Mouse (Mus musculus): ENCODE results near the gene Ralbp1.

The Ralbp1 gene

DNA sequence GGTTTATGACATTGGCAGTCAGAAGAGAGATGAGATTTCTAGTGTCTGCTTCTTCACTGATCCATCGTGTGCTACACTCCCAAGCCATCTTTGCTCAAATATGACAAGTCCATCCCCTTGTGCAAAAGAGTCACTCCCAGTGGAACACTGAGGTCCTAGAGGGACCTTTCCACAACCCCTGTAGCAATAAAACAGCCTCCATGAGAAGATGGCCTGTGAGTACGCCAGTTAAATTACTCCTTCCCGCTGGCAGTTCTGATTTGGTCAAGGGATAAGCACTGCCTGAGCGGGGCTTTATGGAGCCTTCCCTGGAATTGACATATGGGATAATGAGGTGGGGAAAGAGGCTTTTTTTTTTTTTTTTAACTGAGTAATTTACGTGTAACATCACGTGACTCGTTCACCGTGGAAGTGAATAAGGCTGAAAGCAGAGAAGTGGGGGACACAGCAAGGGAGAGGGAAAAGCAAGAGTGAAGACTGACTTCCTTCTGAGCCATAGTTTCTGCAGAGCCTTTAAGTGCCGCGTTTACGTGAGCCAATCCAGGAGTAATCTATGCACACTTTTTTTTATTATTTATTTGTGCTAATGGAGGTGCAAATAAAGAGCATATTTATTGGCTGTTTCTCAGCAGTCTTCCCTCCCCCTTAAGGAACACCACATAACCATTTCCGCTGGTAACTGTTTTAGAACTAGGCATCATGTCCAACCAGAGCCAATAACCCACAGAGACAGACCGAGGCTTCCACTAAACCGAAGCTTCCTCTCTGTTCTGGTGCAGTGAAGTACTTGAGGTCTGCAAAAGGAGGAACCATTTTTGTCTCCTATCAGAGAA lies at the start of gene Ralbp1:
Gene Ralbp1, minus strand, starts transcription at position 102 of the 833 bp plus-strand sequence.
- peak; percentile 55 for DNase-seq (ENCODE audit: low read depth, low spot score)

DNA sequence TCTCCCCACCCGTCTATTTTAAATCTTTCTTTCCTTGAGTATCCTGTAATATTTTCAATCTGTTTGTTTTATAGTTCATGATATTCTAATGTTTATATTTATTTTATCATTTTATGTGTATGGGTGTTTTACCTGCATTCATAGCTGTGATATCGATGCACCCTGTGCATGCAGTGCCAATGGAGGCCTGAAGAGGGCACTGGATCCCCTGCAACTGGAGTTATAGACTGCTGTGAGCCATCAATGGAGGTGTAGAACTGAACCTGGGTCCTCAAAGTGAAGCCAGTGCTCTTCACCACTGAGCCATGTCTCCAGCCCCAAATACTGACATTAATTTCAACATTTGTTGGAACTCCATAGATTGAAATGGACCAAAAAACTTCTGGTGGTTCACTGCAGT lies 48.1 kb upstream of the Ralbp1 start:
- DNase-seq (ENCODE audit: low read depth, low spot score), result peak; percentile 25

DNA sequence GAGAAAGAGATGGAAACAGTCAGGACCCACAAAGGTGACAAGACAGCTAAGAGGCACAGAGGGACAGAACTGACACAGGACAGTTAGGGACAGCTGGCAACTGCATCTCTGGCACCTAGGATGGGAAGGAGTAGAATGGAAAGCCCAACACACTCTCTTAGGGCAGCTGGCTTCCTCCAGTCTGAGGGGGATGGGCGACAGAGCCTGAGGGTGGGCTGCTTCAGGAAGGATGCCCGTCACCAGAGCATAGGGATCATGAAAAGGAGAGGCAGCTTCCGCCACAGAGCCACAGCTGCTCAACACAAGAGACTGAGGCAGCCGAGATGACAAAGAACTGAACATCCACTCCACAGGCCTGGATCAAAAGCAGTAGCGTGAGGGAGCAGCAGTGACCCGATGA lies 45.9 kb upstream of the Ralbp1 start:
- no peak for DNase-seq (ENCODE audit: low read depth, low spot score)

DNA sequence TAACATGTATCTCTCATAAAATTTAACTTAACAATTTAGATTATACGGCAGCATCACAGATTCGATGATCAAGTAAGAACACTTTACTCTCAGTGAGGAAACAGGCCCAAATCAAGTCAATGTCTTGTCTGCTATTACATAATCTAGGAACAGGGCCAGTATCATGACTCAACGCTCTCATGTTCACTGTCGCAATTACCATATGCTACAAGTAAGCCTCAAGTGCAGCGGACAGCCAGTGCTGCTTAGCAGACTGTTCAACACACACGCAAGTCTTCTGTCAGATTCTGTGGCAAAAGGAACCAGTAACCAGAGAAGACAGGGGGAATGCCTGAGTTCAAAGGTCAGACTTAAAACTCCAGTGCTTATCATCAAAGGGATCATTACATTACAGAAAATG lies 45.4 kb upstream of the Ralbp1 start:
- peak; percentile 98 for DNase-seq (ENCODE audit: low read depth, low spot score)

DNA sequence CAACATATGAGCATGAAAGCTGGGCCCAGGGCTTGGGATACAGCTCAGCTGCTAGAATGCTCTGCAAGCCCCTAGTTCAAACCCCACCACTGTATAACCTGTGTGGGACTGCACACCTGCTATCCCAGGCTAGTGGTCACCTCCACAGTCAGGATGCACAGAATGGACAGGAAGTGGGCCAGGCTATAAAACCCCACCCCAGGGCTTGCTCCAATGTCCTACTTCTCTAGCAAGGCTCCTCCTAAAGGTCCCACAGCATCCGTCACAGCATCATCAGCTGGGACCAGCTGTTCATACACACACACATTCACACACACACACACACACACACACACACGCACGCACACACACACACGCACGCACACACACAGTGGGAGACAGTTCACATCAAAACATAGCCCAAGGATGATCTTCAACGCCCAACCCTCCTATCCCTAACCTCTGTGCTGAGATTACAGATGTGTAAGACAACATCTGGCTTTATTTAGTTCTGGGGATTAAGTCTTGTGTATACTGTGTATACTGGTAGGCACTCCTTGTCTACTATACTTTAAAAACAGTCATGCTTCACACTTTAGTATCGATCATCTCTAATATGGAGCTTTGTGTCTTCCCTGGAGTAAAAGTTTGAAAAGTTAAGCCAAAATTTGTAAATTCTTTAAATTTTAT lies 44.7 kb upstream of the Ralbp1 start:
- DNase-seq (ENCODE audit: low read depth, low spot score), result peak; percentile 34

DNA sequence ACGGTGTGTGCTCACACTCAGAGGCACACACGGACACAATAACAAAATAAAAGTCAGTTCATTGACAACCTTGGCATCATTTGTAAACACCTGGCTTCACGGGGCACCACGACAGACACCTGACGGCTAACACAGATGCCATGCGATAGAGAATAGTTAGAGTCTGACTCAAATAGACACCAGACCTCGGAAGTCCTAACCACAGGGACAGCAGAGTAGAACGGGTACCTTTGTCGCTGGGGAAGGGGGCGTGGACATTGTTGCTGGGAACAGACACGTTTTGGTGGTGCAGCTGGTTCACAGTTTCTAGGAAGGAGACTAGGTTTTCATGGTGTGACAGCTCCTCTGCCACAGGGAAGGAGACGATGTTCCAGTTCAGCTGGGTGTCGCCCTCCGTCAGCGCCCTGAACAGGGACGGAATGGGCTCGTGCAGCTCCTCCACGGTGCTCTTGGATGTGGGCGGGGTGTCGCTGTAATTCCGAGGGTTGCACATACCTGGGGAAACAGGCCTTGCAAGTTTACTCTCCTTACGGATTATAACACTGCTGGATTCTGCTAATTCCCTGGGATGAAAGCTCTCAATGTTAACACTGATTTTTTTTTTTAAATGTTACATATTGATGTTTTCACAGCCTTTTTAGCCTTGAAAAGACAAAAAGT lies 43.9 kb upstream of the Ralbp1 start:
- DNase-seq (ENCODE audit: low read depth, low spot score), result no peak

DNA sequence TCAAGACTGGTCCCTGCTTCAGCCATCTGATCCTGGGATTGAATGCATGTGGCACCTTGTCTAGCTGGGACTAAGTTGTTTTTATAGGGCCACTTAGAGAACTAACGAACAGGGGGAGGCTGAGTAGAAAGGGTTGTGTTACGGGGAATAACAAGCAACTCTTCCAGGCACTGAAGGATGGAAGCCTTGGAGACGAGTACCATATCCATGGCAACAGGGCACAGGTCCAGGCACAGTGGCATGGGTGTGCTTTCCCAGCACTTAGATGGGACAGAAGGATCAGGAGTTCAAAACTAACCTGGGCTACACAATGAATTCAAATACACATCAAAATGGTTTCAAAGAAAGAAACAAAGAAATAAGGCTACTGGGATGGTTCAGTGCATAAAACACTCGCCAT lies 41.5 kb upstream of the Ralbp1 start:
- DNase-seq (ENCODE audit: low read depth, low spot score), result no peak

DNA sequence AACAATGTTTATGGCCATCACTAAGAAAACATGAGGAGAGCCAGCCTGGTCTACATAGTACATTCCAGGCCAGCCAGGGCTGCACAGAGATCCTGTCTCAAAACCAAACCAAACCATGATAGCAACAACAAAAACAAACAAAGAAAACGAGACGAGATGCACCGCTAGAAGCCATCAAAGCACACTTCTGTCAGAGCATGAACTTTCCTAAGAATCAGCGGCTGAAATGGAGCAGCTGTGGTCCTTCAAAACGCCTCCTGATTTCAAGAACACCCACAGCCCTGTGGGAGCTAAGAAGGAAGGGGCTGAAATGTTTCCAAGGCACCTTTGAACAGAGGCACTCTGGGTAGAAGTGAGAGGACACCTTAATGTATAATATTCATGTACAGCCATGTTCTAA lies 38.6 kb upstream of the Ralbp1 start:
- DNase-seq (ENCODE audit: low read depth, low spot score), result no peak

DNA sequence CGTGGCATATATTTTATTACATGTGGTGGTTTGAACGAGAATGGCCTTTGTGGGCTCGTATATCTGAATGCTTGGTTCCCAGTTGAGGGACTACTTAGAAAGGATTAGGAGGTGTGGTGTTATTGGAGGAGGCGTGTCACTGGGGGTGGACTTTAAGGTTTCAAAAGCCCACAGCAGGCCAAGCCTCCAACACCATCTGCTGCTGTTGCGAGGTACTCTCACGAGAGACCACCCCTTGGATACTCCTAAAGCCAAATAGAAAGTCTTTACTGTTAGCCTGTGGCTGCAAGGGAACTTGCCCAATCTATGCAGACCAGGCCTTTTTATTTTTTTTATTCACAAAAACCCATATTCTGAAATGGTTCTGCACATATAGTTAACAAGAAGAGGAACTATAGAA lies 36.4 kb upstream of the Ralbp1 start:
- DNase-seq (ENCODE audit: low read depth, low spot score), result no peak

DNA sequence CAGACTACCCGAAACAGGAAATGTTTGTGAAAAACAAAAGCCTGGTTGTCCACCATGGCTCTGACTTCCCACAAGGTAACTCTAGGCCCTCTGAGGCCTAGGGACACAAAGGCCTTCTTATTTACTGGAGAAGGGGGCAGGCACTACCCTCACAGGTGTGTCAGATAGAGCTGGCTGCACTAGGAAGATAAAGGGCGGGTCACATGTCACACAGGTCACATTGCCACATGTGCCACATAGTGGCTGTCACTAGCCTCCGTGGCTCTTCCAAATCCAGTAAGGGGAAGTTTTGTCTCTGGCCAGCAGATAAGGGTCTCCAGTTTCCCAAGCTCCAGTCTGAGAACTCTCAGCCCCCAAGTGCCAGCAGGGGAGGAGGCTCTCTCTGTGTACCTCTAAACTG lies 33.6 kb upstream of the Ralbp1 start:
- DNase-seq (ENCODE audit: low read depth, low spot score), result no peak

DNA sequence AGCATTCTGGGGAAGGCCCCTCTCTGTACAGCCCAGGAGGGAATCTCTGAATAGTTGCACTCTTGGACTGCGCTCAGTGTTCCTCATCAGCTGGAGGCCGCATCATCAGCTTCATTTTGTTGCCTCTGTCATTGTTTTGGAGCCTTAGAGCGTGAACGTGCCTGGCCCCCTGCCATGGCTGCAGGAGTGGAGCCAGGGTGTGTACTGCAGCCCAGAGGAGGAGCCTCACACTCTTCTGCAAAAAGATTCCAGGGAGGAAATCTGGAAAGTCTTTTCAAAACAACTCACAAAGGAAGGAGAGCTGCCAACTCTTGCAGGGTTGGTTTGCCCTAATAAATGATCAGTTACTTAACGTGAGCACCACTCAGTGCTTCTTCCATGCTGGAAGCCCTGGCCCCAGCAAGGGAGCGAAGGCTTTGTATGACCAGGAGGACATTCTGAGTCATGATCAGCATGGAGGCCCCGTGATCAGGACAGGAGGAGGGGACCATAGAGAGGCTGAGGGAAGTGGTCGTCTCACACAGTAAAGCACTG lies 30.6 kb upstream of the Ralbp1 start:
- peak; percentile 73 for DNase-seq (ENCODE audit: low read depth, low spot score)

DNA sequence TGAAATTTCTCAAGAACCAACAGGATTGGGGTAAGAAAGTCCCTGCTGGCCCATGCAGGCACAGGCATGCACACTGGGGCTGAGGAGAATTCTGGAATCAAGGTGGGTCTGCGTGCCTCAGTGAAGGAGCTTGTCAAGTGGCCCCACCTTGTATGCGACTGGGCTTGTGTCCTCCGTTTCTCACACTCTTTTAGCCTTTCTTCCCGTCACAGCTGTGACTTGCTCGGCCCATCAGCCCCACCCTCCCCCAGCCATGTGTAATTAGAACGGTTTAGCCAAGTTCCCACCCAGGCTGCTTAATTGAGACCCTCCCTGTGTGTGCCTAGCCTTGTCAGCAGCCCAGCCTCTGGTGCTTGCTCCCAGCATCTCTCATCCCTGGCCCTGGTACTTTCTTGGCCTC lies 28.5 kb upstream of the Ralbp1 start:
- no peak for DNase-seq (ENCODE audit: low read depth, low spot score)

DNA sequence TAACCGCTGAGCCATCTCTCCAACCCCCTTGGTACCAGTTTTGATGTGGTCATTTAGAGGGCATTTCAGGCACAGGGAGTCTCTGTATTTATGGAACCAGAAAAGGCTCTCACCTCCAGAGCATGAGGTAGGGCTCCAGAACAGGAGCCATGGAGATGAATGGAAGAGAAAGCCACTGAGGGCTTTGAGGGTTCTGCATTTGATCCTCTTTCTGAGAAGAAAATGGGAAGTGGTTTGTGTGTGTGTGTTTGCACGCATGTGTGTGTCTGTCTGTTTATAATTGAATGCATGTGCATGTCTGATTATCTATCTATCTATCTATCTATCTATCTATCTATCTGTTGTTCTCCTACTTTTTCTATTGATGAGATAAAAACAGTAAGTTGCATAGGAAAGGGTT lies 26.6 kb upstream of the Ralbp1 start:
- no peak for DNase-seq (ENCODE audit: low read depth, low spot score)

DNA sequence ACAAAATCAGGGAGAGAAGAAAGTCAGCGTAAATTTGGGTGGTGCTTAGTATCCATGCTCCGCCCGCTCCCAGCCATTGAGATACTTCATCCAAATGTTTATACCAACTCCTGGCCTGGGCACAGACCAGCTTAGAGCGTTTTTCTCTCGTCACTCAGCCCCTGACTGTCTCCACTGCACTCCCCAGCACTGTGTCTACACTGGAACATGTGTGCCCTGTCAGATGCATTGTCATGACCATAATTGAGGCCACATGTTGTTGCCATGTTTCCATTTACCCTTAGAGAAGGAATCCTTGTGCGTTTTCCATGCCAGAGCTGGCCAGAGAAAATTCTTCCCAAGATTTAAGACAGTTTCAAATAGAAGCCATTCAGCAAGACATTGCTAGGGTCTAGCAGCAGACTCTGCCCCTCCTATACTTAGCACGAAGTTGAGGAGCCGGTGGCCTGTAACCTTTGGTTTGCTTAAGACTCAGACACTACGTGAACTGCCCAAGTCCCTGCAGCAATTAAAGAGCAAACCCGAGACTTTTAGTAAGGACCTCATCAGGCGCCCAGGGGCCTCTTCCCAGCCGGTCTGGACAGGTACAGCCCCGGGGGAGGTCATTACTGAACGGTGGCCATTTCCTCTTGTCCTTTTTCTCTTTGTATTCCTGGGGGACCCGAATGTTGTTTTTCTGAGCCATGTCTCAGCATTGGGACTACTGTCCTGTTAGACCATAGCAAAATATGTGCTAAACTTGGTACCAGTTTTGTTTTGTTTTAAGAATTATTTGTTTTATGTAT lies 25.9 kb upstream of the Ralbp1 start:
- DNase-seq (ENCODE audit: low read depth, low spot score), result no peak

DNA sequence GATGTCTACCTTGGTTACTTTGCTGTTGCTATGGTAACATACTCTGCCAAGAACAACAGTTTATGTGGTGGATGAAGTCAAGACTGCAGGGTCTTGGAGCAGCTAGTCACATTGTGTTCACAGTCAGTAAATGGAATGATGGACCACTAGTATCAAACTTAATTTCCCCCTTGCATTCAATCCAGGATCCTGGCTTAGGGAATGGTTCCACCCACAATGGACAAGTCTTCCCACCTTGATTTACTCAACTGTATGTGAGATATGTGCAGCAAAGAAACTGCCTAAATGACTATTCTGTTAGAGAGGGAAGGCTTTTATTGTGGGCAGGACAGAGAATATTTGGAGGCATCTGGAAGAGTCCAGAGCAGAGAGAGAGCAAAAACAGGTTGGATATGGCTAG lies 22.7 kb upstream of the Ralbp1 start:
- DNase-seq (ENCODE audit: low read depth, low spot score), result no peak

DNA sequence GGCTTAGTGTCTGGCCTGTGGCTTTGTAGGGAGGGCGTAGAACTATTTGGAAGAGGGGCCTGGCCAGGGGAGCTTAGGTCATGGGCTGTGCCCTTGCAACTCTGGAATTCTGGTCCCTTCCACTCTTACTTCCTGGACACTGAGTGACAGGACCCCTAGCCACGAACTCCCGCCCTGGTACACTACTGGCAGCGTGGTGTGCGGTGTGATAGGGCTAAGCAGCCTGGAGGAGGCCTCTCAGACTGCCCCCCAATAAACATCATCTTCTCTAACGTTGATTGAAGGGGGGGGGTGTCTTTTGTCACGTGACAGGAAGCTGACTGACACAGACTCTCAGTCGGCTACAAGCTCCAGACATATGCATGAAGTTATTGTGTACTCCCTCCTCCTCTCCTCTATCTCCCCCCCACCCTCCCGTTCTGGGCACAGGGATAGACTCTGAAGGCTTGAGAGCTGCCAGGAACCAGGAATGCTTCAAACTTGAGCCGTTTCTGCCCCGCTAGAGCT lies 21.4 kb upstream of the Ralbp1 start:
- no peak for DNase-seq (ENCODE audit: low read depth, low spot score)

DNA sequence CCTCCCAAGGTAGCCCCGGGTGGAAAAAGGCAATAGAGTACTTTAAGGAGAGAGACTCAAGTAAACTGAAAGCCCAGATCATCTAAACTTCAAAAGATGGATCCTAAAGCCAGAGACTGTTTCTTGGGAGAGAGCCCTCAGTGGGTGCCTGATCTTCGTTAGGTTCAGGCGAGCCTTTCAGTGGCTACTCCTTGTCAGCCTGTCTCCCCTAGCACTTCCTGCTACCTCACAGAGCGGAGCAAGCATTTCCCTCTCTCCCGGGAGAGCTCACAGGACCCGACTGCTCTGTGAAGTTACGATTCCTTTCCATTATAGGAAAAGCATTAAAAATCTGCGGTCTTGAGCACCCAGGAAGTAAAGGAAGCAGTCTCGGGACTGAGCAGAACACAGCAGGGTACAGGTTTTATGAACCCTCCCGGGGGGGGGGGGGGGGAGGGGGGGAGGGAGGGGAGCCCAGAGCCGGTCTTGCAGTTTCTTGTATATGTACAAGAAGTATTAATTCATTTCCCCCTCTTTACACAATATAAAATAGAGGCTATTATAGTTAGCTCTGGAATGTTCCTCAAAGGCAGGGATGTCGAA lies 20.8 kb upstream of the Ralbp1 start:
- no peak for DNase-seq (ENCODE audit: low read depth, low spot score)

DNA sequence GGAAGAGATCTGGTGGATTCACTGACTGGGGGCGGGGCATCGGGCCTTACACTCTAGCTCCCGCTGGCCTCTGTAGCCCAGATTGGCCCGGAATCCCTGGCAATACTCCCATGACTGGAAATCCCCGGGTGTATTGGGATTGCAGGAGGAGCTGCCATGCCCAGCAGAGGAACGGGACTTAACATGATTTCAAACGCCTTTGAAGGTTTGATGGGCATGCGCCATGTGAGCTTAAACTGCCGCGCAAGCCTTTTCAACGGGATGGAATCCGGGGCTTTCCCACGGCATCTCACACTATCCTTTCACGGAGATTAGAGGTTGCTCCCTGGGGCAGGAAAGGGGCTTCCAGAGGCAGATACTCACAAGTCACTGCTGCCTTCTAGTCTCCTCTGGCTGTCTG lies 19.6 kb upstream of the Ralbp1 start:
- DNase-seq (ENCODE audit: low read depth, low spot score), result no peak

DNA sequence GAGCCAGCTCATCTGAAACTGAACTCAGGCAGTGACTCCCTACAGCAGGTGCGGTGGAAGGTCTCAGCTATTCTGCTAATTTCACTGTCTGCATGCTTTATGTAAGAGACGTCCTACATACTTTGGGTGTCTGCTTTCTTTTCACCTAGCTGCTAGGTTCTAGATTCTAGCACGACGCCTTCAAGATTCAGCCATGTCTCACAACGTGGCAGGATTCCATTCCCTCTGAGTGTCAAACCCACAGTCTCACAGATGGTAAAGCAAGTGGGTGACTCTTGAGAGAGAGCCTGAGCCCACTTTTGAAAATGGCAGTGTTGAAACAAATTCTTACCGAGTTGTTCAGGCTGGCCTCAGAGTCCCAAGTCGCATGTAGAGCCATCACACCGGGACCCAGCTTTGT lies 18.2 kb upstream of the Ralbp1 start:
- DNase-seq (ENCODE audit: low read depth, low spot score), result no peak

DNA sequence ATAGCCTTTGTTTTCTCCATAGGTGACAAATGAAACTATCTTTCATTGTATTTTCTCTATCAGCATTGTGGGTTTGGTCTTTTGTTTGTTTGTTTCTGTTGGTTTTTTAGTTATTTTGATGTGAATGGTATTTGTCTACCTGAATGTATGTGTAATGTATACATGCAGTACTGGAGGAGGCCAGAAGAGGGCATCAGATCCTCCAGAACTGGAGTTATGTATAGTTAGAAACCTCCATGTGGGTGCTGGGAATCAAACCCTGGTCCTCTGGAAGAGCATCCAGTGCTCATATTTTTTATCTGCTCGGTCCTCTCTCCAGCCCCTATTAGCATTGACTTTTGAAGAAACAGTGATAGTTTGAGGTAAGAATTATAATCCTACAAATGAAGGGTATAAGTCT lies 17.4 kb upstream of the Ralbp1 start:
- DNase-seq (ENCODE audit: low read depth, low spot score), result no peak

DNA sequence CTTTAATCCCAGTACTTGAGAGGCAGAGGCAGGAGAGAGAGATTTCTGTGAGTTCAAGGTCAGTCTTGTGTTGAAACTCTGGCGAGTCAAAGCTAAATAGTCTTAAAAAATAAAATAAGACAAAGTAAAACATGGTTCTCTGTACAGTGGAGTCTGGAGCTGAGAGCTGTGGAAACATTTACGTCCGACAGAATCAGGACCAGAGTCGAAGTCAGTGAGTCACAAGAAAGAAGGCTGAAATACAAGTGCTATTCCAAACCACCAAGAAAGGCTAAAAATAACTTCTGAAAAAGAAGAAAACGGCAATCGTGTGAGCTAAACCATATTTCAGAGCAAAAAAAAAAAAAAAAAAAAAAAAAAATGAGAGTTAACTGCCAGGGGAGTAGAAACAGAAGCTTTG lies 16.7 kb upstream of the Ralbp1 start:
- DNase-seq (ENCODE audit: low read depth, low spot score), result no peak
